Mouse (Mus musculus) brain, embryonic 14.5 days (tissue): ENCODE data around the gene Pcnx4. TPM values are rescaled to one million over a fixed set of nuclear protein-coding genes. Genes with fewer than 3 reads are reported as not detected.

Experiments
- DNase-seq: peaks from one replicate; pipeline ENCODE4 v3.0.0-alpha.2; 2011; ENCODE audit warnings: low read depth
- CTCF ChIP-seq: fragments of 200-500 bp; IDR thresholded peaks from 2 replicates; pipeline ENCODE4 v1.5.1; 2012; ENCODE audit warnings: inconsistent platforms, mild to moderate bottlenecking, moderate library complexity, borderline replicate concordance; ENCODE audit not compliant: insufficient read depth, insufficient read length; ENCODE audit errors: extremely low read depth
- POLR2A ChIP-seq: fragments of 200-500 bp; IDR thresholded peaks from 2 replicates; pipeline ENCODE4 v1.6.1; 2012; ENCODE audit warnings: mild to moderate bottlenecking, inconsistent platforms, borderline replicate concordance; ENCODE audit not compliant: poor library complexity, insufficient read depth, insufficient read length, severe bottlenecking; ENCODE audit errors: extremely low read depth
- polyA plus RNA-seq: library from polyadenylated mRNA; depleted of rRNA; stranded (reverse); fragments of >200 nt; gene quantifications from 2 replicates; pipeline ENCODE4 v1.2.3, GENCODE M21; 2012; rRNA removed

Pcnx4 gene
- polyA plus RNA-seq, 1 experiment, result 17.7 TPM

DNA sequence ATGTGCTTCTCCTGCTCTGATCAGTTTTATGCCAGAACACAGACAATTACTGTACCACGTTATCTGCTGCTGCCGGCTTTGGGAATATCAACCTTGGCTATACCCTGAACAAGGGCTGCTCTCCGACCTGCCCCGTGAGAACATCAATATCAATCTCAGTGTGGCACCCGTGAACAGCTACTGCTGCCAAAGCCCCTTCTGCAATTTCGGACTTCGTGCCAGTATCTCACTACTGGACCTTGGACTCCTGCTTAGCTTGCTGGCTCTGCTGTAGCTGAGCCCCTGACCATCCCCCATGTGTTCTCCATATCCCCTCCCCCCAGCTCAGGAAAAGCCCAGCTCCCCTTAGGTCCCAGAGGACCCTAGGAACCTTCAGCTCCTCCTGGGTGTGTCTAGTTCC is 84.7 kb downstream of the Pcnx4 start:
- no peak for DNase-seq
- no peak for TF ChIP-seq POLR2A
- no peak for TF ChIP-seq CTCF

GRCm38 (mm10) chr12:72621441-72621840 is 85.3 kb downstream of the Pcnx4 start:
- TF ChIP-seq POLR2A, result no peak
- TF ChIP-seq CTCF, result no peak
- DNase-seq, result no peak

DNA sequence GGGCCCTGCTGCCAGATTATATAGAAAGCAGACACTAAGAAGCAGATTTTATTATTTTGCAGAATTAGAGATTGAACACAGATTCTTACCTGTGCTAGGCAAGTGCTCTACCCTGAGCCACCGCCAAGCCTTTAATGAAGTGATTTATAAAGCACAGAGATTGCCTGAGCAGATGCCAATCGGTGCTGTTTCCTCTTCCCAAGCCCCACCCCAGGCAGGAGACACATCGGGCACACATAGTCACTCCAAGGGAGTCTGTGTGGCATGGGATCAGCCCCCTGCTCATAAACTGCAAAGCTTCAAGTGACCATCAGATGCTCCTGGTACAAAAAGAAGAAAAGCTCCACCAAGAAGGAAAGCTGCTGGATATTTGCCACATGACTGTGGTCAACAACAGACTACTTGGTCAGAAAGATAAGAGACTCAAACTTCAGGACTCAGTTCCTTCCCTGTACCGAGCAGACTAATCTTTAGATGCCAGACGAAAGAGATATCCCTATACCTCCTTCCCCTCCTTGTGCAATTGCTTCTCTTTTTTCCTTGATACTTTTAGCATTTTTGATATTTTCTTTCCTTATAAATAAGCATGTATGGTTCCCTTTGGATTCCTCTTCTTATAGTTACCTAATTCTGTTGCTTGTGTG is 86.8 kb downstream of the Pcnx4 start:
- TF ChIP-seq CTCF (no peak), POLR2A (no peak)
- DNase-seq, result no peak

GRCm38 (mm10) chr12:72628751-72629150 is 92.6 kb downstream of the Pcnx4 start:
- no peak for DNase-seq

More at GRCm38 (mm10) chr12:72628751-72629150, 92.6 kb downstream of the Pcnx4 start:
- TF ChIP-seq CTCF (no peak), POLR2A (no peak)

Other genes starting within 250 kb of the Pcnx4 start
- 1,399 and 1,649 TPM in 2 replicates for gene Rtn1, start 127.3 kb upstream of the Pcnx4 start, polyA plus RNA-seq
- gene Lrrc9, start 94.5 kb upstream of the Pcnx4 start, polyA plus RNA-seq, result 3.0 and 3.1 TPM in 2 replicates
- gene Gm4756, start 113.3 kb downstream of the Pcnx4 start, polyA plus RNA-seq, result not detected in 2 replicates
- 6.0 and 6.8 TPM in 2 replicates for gene Dhrs7, start 128.5 kb downstream of the Pcnx4 start, polyA plus RNA-seq
- gene Ppm1a, start 221.1 kb downstream of the Pcnx4 start, polyA plus RNA-seq, result 113 and 137 TPM in 2 replicates